Mouse (Mus musculus): ENCODE data around the gene Shmt1. TPM values are rescaled to one million over a fixed set of nuclear protein-coding genes. Genes with fewer than 3 reads are reported as not detected.
"Not testable (repeated sequence)": the region's sequence is repeated elsewhere in the genome, so short reads cannot be mapped to it uniquely, and the experiment has no call there.

The Shmt1 gene
- polyA plus RNA-seq (2014; fragmentation: Nextera tagmentation; extraction: Ambion mirVana), result 6.4 and 8.7 TPM in 2 replicates

- Histone ChIP-seq H3K4me2 (replicated peaks) (peak within 1 kb of the TSS; percentile 89), H3K9ac (peak within 1 kb of the TSS; percentile 24; the same call in 1 of the 2 replicates), H3K4me3 (replicated peaks; ENCODE audit: low read length) (peak within 1 kb of the TSS; percentile 40)
- not testable (repeated sequence) for ATAC-seq (ENCODE audit: low FRiP score); H3K27me3 ChIP-seq (ENCODE audit: control insufficient read depth, insufficient read depth, low read length); H3K9me3 ChIP-seq (ENCODE audit: control insufficient read depth, low read length); H3K27ac ChIP-seq; H3K36me3 ChIP-seq (replicated peaks; ENCODE audit: control insufficient read depth, insufficient read depth); H3K4me1 ChIP-seq (replicated peaks; ENCODE audit: control insufficient read depth, insufficient read depth, low read length); DNase-seq (ENCODE audit: low spot score)
- WGBS, result 40% methylated on average over 6 of the region's 6 CpGs
Measured at GRCm38 (mm10) chr11:60811618-60812017, at the start of gene Shmt1. TSS of gene Shmt1 (minus strand) at chr11:60811718.

GRCm38 (mm10) chr11:60856587-60856986 lies 45.1 kb upstream of the Shmt1 start:
- H3K4me1 ChIP-seq (replicated peaks; ENCODE audit: control insufficient read depth, insufficient read depth, low read length), result no peaks in the 10 kb centered on the region
- H3K36me3 ChIP-seq (replicated peaks; ENCODE audit: control insufficient read depth, insufficient read depth), result peaks cover 54% of the 10 kb centered on the region
- no peak overlapping the region for H3K9ac ChIP-seq
- 77% methylated on average over 3 of the region's 3 CpGs for WGBS
- DNase-seq (ENCODE audit: low spot score) (no peak), ATAC-seq (ENCODE audit: low FRiP score) (no peak)
- no peak overlapping the region for H3K4me3 ChIP-seq (replicated peaks; ENCODE audit: low read length)
- no peak overlapping the region for H3K27ac ChIP-seq
- no peaks in the 10 kb centered on the region for H3K9me3 ChIP-seq (ENCODE audit: control insufficient read depth, low read length)
- H3K4me2 ChIP-seq (replicated peaks), result no peak overlapping the region
- H3K27me3 ChIP-seq (ENCODE audit: control insufficient read depth, insufficient read depth, low read length), result no peaks in the 10 kb centered on the region

GRCm38 (mm10) chr11:60845415-60845814 lies 33.9 kb upstream of the Shmt1 start:
- no peak overlapping the region for H3K27ac ChIP-seq
- H3K9me3 ChIP-seq (ENCODE audit: control insufficient read depth, low read length), result no peaks in the 10 kb centered on the region
- peaks cover 31% of the 10 kb centered on the region for H3K36me3 ChIP-seq (replicated peaks; ENCODE audit: control insufficient read depth, insufficient read depth)
- no peaks in the 10 kb centered on the region for H3K4me1 ChIP-seq (replicated peaks; ENCODE audit: control insufficient read depth, insufficient read depth, low read length)
- no peak overlapping the region for H3K4me2 ChIP-seq (replicated peaks)
- DNase-seq (ENCODE audit: low spot score) (no peak), ATAC-seq (ENCODE audit: low FRiP score) (no peak)
- WGBS, result 91% methylated on average over 5 of the region's 5 CpGs
- no peak overlapping the region for H3K4me3 ChIP-seq (replicated peaks; ENCODE audit: low read length)
- H3K9ac ChIP-seq, result no peak overlapping the region
- no peaks in the 10 kb centered on the region for H3K27me3 ChIP-seq (ENCODE audit: control insufficient read depth, insufficient read depth, low read length)

GRCm38 (mm10) chr11:60843412-60843811 lies 31.9 kb upstream of the Shmt1 start:
- Histone ChIP-seq H3K4me3 (replicated peaks; ENCODE audit: low read length) (no peak overlapping the region), H3K4me2 (replicated peaks) (no peak overlapping the region), H3K27ac (no peak overlapping the region), H3K9me3 (ENCODE audit: control insufficient read depth, low read length) (no peaks in the 10 kb centered on the region), H3K4me1 (replicated peaks; ENCODE audit: control insufficient read depth, insufficient read depth, low read length) (no peaks in the 10 kb centered on the region), H3K27me3 (ENCODE audit: control insufficient read depth, insufficient read depth, low read length) (no peaks in the 10 kb centered on the region), H3K9ac (no peak overlapping the region), H3K36me3 (replicated peaks; ENCODE audit: control insufficient read depth, insufficient read depth) (peaks cover 21% of the 10 kb centered on the region)
- ATAC-seq (ENCODE audit: low FRiP score) (no peak), DNase-seq (ENCODE audit: low spot score) (no peak)
- 95% methylated on average over 5 of the region's 5 CpGs for WGBS

GRCm38 (mm10) chr11:60841467-60842200 lies 30.1 kb upstream of the Shmt1 start:
- Histone ChIP-seq H3K36me3 (replicated peaks; ENCODE audit: control insufficient read depth, insufficient read depth) (peaks cover 11% of the 10 kb centered on the region), H3K4me3 (replicated peaks; ENCODE audit: low read length) (no peak overlapping the region), H3K9ac (no peak overlapping the region), H3K4me1 (replicated peaks; ENCODE audit: control insufficient read depth, insufficient read depth, low read length) (no peaks in the 10 kb centered on the region), H3K27ac (no peak overlapping the region), H3K9me3 (ENCODE audit: control insufficient read depth, low read length) (no peaks in the 10 kb centered on the region), H3K27me3 (ENCODE audit: control insufficient read depth, insufficient read depth, low read length) (no peaks in the 10 kb centered on the region), H3K4me2 (replicated peaks) (no peak overlapping the region)
- ATAC-seq (ENCODE audit: low FRiP score) (no peak), DNase-seq (ENCODE audit: low spot score) (no peak)
- 77% methylated on average over 12 of the region's 12 CpGs for WGBS

GRCm38 (mm10) chr11:60837644-60838406 lies 26.3 kb upstream of the Shmt1 start:
- H3K27me3 ChIP-seq (ENCODE audit: control insufficient read depth, insufficient read depth, low read length), result no peaks in the 10 kb centered on the region
- H3K36me3 ChIP-seq (replicated peaks; ENCODE audit: control insufficient read depth, insufficient read depth), result no peaks in the 10 kb centered on the region
- no peak overlapping the region for H3K4me3 ChIP-seq (replicated peaks; ENCODE audit: low read length)
- H3K4me1 ChIP-seq (replicated peaks; ENCODE audit: control insufficient read depth, insufficient read depth, low read length), result no peaks in the 10 kb centered on the region
- H3K9me3 ChIP-seq (ENCODE audit: control insufficient read depth, low read length), result no peaks in the 10 kb centered on the region
- DNase-seq (ENCODE audit: low spot score) (no peak), ATAC-seq (ENCODE audit: low FRiP score) (no peak)
- WGBS, result 91% methylated on average over 10 of the region's 10 CpGs
- H3K27ac ChIP-seq, result no peak overlapping the region
- H3K4me2 ChIP-seq (replicated peaks), result no peak overlapping the region
- no peak overlapping the region for H3K9ac ChIP-seq

GRCm38 (mm10) chr11:60836897-60837296 lies 25.4 kb upstream of the Shmt1 start:
- Histone ChIP-seq H3K9me3 (ENCODE audit: control insufficient read depth, low read length) (no peaks in the 10 kb centered on the region), H3K36me3 (replicated peaks; ENCODE audit: control insufficient read depth, insufficient read depth) (no peaks in the 10 kb centered on the region), H3K4me1 (replicated peaks; ENCODE audit: control insufficient read depth, insufficient read depth, low read length) (no peaks in the 10 kb centered on the region), H3K27me3 (ENCODE audit: control insufficient read depth, insufficient read depth, low read length) (no peaks in the 10 kb centered on the region), H3K4me3 (replicated peaks; ENCODE audit: low read length) (no peak overlapping the region), H3K9ac (no peak overlapping the region), H3K27ac (no peak overlapping the region), H3K4me2 (replicated peaks) (no peak overlapping the region)
- ATAC-seq (ENCODE audit: low FRiP score), result no peak
- 96% methylated on average over 6 of the region's 6 CpGs for WGBS
- DNase-seq (ENCODE audit: low spot score), result no peak

GRCm38 (mm10) chr11:60830433-60831052 lies 19.0 kb upstream of the Shmt1 start, which contains the start of gene Dhrs7b:
TSS of gene Dhrs7b (plus strand) at chr11:60830631.
- Histone ChIP-seq H3K36me3 (replicated peaks; ENCODE audit: control insufficient read depth, insufficient read depth) (no peaks in the 10 kb centered on the region), H3K4me2 (replicated peaks) (peak within 1 kb of the TSS; percentile 80), H3K27me3 (ENCODE audit: control insufficient read depth, insufficient read depth, low read length) (no peaks in the 10 kb centered on the region), H3K9ac (peak within 1 kb of the TSS; percentile 59), H3K4me1 (replicated peaks; ENCODE audit: control insufficient read depth, insufficient read depth, low read length) (peaks cover 5% of the 10 kb centered on the region; the same call in 1 of the 2 replicates), H3K9me3 (ENCODE audit: control insufficient read depth, low read length) (no peaks in the 10 kb centered on the region), H3K4me3 (replicated peaks; ENCODE audit: low read length) (peak within 1 kb of the TSS; percentile 49), H3K27ac (peak within 1 kb of the TSS; percentile 85)
- ATAC-seq (ENCODE audit: low FRiP score), result peak; percentile 97
- WGBS, result under 1% methylated on average over 34 of the region's 34 CpGs
- DNase-seq (ENCODE audit: low spot score), result peak; percentile 94

GRCm38 (mm10) chr11:60828903-60829302 lies 17.4 kb upstream of the Shmt1 start:
- no peaks in the 10 kb centered on the region for H3K27me3 ChIP-seq (ENCODE audit: control insufficient read depth, insufficient read depth, low read length)
- no peaks in the 10 kb centered on the region for H3K9me3 ChIP-seq (ENCODE audit: control insufficient read depth, low read length)
- peaks cover 5% of the 10 kb centered on the region; the same call in 1 of the 2 replicates for H3K4me1 ChIP-seq (replicated peaks; ENCODE audit: control insufficient read depth, insufficient read depth, low read length)
- no peak overlapping the region for H3K4me3 ChIP-seq (replicated peaks; ENCODE audit: low read length)
- no peak overlapping the region for H3K9ac ChIP-seq
- H3K27ac ChIP-seq, result no peak overlapping the region
- ATAC-seq (ENCODE audit: low FRiP score), result no peak
- H3K36me3 ChIP-seq (replicated peaks; ENCODE audit: control insufficient read depth, insufficient read depth), result no peaks in the 10 kb centered on the region
- DNase-seq (ENCODE audit: low spot score), result no peak
- no peak overlapping the region for H3K4me2 ChIP-seq (replicated peaks)
- WGBS, result 47% methylated on average over 2 of the region's 2 CpGs

Data from hindbrain, embryonic 14.5 days (tissue).